Mouse (Mus musculus): ENCODE data around the gene Onecut1.

The Onecut1 gene

GRCm38 (mm10) chr9:74860461-74860860 lies 1.3 kb upstream of the Onecut1 start:
- no peak for DNase-seq (ENCODE audit: low spot score)

DNA sequence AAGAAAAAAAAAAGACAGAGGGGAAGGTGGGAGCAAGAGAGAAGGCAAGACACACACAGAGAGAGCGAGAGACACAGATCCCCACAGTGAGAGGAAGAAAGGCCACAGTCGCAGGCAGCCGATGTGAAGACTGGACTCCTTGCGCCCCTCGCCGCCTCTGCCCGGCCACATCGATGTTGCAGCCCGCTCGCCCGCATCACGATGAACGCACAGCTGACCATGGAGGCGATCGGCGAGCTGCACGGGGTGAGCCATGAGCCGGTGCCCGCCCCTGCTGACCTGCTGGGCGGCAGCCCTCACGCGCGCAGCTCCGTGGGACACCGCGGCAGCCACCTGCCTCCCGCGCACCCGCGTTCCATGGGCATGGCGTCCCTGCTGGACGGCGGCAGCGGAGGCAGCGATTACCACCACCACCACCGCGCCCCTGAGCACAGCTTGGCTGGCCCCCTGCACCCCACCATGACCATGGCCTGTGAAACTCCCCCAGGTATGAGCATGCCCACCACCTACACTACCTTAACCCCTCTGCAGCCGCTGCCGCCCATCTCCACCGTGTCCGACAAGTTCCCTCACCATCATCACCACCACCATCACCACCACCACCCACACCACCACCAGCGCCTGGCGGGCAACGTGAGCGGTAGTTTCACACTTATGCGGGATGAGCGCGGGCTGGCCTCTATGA lies 517 bp downstream of the Onecut1 start:
- no peak for DNase-seq (ENCODE audit: low spot score)

- DNase-seq (ENCODE audit: low spot score) = no peak
Observed at GRCm38 (mm10) chr9:74862783-74863654, 1.3 kb downstream of the Onecut1 start.

DNA sequence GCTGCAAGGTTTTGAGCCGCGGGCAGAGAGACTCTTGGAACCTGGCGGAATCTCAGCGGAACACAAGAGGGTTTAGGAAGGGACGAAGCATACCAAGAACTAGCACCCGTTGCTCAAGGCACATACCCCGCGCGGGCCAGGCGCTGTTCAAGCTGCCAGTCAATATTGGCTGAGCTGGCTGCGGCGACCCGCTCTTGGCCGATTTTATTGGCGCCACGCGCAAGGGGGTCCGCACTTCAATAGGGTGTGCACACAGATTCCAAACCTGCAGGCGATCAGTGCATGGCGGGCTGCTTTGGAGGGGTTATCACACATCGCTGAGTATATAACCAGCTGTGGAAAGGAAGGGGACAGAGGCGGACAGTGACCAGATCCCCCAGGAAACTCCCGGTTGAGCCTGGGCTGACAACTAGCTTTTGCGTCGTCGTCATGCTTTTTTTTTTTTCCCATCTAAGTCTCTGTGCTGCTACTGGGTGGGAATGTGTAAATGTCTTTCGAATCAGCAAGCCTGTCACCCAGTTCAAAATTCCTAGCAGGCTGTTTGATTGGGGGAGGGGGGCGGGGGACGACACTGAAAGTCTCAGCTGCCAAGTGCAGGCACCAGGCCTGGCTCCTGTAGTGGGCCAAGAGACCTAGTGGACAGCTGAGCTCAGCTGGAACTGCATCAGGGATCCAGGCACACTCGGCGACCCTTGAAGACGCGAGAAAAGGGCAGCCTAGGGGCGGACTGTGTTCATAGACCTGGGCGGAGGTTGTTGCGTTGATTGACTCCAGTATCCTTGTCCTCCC lies 2.1 kb downstream of the Onecut1 start:
- no peak for DNase-seq (ENCODE audit: low spot score)

DNA sequence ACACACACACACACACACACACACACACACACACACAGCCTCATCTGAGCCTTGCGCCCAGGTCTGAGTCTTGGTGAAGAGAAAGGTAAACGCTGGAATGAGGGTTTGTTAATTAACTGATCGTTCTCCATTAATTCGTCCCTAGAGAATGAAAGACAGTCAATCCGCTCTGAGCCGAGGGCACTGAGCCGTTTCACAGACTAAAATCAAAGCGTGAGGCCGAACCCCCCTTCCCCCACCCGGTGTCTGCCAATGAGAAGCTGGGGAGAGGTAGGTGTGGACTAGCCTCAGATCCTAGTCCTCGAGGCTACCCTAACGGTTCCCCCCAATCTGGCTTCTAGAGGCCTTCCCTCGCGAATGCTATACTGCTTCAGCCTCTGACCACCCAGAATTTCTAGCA lies 2.8 kb downstream of the Onecut1 start:
- DNase-seq (ENCODE audit: low spot score) = no peak

- DNase-seq (ENCODE audit: low spot score) = no peak
Observed at GRCm38 (mm10) chr9:74866596-74867313, 5.0 kb downstream of the Onecut1 start.

- peak; percentile 33 for DNase-seq (ENCODE audit: low spot score)
Observed at GRCm38 (mm10) chr9:74867641-74868205, 6.0 kb downstream of the Onecut1 start.

- peak; percentile 61 for DNase-seq (ENCODE audit: low spot score)
Observed at GRCm38 (mm10) chr9:74868336-74868950, 6.7 kb downstream of the Onecut1 start.

DNA sequence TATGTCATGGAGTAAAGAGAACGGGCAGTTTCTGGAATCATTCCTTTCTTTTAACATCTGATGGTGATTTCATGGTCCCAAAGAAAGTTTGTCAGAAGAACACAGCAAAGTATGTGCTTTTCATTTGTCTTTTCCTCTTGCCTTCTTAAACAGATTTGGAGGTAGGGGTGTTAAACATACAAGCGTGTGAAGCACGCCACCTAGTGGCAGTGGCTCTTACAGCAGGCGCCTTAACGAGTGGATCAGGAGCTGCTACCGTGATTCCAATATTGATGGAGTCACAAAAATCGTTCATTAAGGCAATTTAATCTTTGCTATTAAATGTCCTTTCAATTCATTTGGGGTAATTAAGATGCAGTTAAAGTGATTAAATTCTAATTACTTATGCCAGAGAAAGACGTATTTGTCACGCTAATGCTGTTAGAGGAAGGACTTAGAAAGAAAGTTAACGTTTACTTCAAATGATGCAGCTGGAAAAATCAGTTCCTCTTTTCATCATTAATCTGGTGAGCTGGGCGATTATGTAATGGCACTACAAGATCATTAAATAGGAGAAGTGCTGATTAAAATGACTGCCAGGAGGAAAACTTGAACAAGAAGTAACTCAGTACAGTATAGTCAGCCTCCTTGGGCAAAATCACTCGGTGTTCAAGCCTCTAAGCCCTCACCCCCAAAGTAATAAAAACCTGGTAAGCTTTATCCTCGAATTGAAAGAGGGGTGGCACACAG lies 9.4 kb downstream of the Onecut1 start:
- peak; percentile 52 for DNase-seq (ENCODE audit: low spot score)

- DNase-seq (ENCODE audit: low spot score) = no peak
Observed at GRCm38 (mm10) chr9:74876328-74876727, 14.6 kb downstream of the Onecut1 start.

- DNase-seq (ENCODE audit: low spot score) = no peak
Observed at GRCm38 (mm10) chr9:74877709-74878108, 16.0 kb downstream of the Onecut1 start.

DNA sequence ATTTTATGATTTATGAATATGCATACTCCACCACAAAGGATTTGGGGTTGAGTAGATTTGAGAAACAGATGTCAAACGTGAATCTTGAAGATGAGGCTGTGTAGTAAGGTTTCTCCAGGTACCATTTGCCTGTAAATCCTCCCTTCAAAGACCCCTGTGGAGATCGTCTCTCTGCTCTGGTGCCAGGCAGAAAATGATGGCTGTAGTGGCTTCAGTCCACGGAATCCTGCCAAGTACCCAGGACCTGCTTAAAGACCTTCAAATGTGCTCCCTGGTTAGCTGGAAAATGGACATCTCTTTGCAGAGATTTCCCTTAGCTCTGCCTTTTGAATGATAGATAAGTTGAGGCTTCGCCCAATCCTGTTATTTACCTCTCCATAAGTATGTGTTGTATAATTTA lies 26.1 kb downstream of the Onecut1 start:
- DNase-seq (ENCODE audit: low spot score) = no peak

GRCm38 (mm10) chr9:74896742-74897141 lies 35.0 kb downstream of the Onecut1 start:
- DNase-seq (ENCODE audit: low spot score) = peak; percentile 24

- DNase-seq (ENCODE audit: low spot score) = no peak
Observed at GRCm38 (mm10) chr9:74897375-74897982, 35.8 kb downstream of the Onecut1 start.

- DNase-seq (ENCODE audit: low spot score) = no peak
Observed at GRCm38 (mm10) chr9:74900141-74900540, 38.4 kb downstream of the Onecut1 start.

DNA sequence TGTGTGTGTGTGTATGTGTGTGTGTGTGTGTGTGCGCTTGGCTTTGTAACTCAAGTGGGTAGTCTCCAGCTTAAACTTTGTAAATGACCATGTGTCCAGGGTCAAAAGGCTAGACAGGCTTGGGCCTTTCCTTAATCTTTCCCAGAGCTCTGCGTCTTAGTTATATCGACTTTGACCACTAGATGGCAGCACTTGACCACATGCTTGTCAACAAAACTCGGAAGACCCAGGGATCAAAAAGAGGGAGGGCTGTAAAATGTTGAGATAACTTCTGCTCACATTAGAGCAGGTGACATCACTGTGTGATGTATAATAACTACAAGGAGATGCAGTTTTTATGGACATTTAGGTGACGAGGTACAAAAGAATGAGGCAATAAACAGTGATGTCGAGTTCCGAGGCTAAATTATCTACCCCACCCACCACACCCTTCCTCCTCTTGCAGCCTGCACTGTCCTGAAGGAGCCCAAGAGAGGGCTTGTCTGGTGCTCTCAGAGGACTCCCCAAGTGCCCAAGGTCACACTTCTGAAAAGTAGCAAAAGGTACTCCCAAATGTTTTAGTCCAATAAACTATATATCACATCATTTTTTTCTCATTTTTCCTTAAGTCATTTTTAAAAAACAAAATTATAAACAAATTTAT lies 43.3 kb downstream of the Onecut1 start:
- peak; percentile 59 for DNase-seq (ENCODE audit: low spot score)

DNA sequence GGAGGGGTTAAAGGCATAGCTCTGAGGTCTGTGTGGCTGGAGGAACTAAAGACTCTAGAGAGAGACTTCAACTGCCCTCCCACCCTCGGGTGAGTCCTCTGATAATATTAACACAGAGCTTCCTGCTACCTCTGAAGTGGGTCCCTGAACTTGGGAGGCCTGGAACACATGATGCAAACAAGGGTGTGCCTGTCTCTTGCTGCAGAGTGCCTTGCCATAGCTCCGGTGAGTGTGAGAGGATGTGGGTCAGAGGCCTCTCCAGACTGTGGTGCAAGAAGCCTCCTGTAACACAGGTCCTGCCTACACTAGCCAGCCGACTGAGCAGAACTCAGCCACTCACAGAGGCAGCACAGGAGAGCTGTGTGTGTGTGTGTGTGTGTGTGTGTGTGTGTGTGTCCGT lies 45.2 kb downstream of the Onecut1 start:
- DNase-seq (ENCODE audit: low spot score) = no peak

DNA sequence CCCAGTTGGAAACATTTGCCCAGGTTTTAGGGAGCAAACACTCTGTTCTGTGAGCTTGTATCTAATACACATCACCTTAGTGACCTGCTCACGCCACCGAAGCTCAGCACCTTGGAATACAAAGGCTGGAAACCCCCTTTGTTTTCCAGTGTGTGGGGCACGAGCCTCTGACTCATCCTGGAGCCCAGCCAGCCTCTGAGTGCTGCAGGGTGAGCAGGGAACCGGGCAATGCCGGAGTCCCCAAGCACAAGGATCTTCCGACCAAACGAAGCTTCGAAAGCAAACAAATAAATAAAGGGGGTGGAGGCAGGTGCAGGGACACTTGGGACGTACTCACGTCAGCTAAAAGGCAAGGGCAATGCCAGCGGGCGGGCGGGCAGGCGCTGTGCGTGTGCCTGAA lies 47.5 kb downstream of the Onecut1 start:
- DNase-seq (ENCODE audit: low spot score) = peak; percentile 43

- no peak for DNase-seq (ENCODE audit: low spot score)
Observed at GRCm38 (mm10) chr9:74910226-74910759, 48.6 kb downstream of the Onecut1 start.

Measured in testis, postnatal 14 days (tissue).